Mouse (Mus musculus): Measurements from ENCODE around the gene Zfp715. TPM values are rescaled to one million over a fixed set of nuclear protein-coding genes. Genes with fewer than 3 reads are reported as not detected.
"Not testable (repeated sequence)": the region's sequence is repeated elsewhere in the genome, so short reads cannot be mapped to it uniquely, and the experiment has no call there.

Zfp715 gene
- total RNA-seq, 2 experiments from 2014 or later: 19.6 to 23.5 TPM

- no peak for ATAC-seq (ENCODE audit: poor library complexity, severe bottlenecking)
These were observed 4.0 kb downstream of the Zfp715 start for GRCm38 (mm10) chr7:43309069-43309468.

GRCm38 (mm10) chr7:43305235-43305634 is 7.9 kb downstream of the Zfp715 start:
- ATAC-seq (ENCODE audit: poor library complexity, severe bottlenecking): no peak

DNA sequence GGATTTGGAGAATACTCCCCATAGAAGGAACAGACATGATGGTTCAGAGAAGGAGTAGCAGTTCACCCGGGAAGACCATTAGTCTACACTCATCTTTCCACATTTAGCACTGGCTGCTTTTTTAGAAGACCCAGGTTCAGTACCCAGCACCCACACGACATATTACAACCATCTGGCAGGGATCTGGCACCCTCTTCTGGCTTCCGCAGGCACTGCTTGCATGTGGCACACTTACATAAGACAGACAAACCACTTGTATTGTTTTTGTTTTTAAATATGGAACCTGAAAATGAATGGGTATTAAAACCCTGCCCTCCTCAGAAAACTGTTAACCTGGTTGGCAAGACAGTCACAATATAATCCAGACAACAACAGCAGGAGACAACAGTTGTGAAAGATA is 21.6 kb downstream of the Zfp715 start:
- ATAC-seq (ENCODE audit: poor library complexity, severe bottlenecking): no peak

DNA sequence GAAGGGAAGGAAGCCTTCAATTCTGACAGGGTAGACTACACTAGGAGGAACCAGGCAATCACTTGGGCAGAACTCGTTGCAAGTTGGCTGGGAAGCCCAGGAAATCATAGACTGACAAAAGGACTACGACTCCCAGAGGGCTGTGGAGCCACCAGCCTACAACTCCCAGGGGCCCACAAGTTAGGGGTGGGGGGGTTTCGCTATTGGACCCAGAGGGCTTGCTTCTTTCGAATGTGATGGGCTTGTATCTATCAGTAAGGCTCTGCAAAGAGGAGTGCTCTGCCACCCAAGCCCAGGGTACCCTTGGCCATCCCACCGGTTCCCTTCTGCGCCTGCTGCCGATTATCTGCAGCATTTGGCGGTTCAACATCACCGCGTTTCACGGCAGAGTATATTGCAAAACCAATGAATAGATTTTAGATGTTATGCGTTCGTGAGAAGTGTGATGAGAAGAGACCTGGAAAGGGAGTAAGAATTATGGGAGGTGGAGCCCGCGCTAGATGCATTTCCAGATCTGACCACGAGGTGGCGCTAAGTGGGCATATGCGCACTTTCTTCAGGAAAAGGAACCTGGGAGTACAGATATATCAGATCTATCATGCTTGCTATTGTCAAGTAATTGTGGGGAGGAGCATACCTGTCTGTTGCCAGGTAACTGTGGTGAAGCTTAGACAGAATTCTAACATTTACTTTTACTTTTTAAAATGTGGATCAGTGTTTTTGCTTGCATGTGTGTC is 30.1 kb downstream of the Zfp715 start:
- peak; percentile 95 for ATAC-seq (ENCODE audit: poor library complexity, severe bottlenecking)

GRCm38 (mm10) chr7:43282459-43282858 is 30.6 kb downstream of the Zfp715 start:
- no peak for ATAC-seq (ENCODE audit: poor library complexity, severe bottlenecking)

DNA sequence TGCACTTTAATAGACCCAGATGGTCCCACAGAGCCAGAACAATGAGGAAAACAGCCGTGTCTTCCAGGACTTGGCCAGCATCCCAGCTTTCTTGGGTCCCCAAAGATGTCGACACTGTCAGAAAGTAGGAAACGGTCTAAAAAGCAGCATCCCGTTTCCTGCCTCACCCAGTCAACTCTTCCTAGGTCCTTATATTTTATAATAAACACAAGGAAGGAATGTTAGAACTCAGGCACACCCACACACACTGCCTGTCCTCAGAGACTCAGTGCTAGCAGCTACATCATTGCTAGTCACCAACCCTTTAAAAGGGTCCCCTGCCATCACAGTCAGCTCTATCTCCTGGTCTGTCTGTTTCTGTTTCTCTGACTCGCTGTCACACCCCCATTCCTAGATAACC is 35.7 kb downstream of the Zfp715 start:
- ATAC-seq (ENCODE audit: poor library complexity, severe bottlenecking): no peak

DNA sequence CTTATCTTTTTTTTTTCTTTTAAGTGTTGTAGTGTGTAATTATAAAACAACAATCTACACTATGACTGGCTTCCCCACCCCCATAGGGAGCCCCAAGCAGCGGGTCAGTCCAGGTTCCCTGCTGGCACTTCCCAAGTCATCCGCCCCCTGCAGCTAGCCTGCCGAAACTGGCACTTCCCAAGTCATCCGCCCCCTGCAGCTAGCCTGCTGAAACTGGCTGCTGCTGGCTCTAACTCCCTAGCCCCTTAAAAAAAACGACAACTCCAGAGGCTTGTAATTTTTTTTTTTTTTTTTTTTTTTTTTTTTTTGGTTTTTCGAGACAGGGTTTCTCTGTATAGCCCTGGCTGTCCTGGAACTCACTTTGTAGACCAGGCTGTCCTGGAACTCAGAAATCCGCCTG is 36.9 kb downstream of the Zfp715 start:
- not testable (repeated sequence) for ATAC-seq (ENCODE audit: poor library complexity, severe bottlenecking)

DNA sequence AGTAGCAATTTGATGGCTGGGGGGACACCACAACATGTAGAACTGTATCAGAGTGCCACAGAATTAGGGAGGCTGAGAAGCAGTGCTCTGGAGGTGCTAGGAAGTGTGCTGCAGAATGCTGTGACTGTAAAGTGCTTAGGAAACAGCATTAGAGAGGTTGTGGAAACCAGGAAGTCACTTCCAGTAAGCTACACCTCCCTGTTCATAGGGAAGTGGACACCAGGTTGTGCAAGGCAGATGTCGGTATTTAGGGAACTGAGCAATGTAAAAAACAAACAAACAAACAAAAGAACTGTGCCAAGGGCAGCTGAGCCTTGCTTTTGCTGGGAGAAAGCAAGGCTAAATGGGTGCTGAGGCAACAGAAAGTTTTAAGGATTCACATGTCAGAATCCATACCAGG is 39.6 kb downstream of the Zfp715 start:
- peak; percentile 98 for ATAC-seq (ENCODE audit: poor library complexity, severe bottlenecking)

- ATAC-seq (ENCODE audit: poor library complexity, severe bottlenecking): not testable (repeated sequence)
These were observed 45.7 kb downstream of the Zfp715 start for GRCm38 (mm10) chr7:43267359-43267758.

GRCm38 (mm10) chr7:43253540-43253939 is 59.6 kb downstream of the Zfp715 start:
- no peak for ATAC-seq (ENCODE audit: poor library complexity, severe bottlenecking)

- ATAC-seq (ENCODE audit: poor library complexity, severe bottlenecking): peak; percentile 79
These were observed 62.4 kb downstream of the Zfp715 start for GRCm38 (mm10) chr7:43250718-43251117.

Other genes with a start within 250 kb of the Zfp715 start
- not detected in 2 replicates for gene Zfp936, start 199.1 kb downstream of the Zfp715 start, total RNA-seq (2015)
- not detected in 2 replicates for gene Zfp936, start 199.1 kb downstream of the Zfp715 start, total RNA-seq (2017)
- 9.6 and 9.9 TPM in 2 replicates for gene Siglecf, start 38.0 kb upstream of the Zfp715 start, total RNA-seq (2015)
- 6.5 and 8.7 TPM in 2 replicates for gene Siglecf, start 38.0 kb upstream of the Zfp715 start, total RNA-seq (2017)
- gene Siglecg, start 94.9 kb upstream of the Zfp715 start, total RNA-seq (2015): 13.9 and 14.7 TPM in 2 replicates
- gene Siglecg, start 94.9 kb upstream of the Zfp715 start, total RNA-seq (2017): 11.1 and 12.3 TPM in 2 replicates
- not detected in 2 replicates for gene Lim2, start 114.4 kb upstream of the Zfp715 start, total RNA-seq (2015)
- not detected in 2 replicates for gene Lim2, start 114.4 kb upstream of the Zfp715 start, total RNA-seq (2017)
- gene Nkg7, start 123.8 kb upstream of the Zfp715 start, total RNA-seq (2015): 41.6 and 53.1 TPM in 2 replicates
- gene Nkg7, start 123.8 kb upstream of the Zfp715 start, total RNA-seq (2017): 13.1 and 23.4 TPM in 2 replicates
- gene Cldnd2, start 127.5 kb upstream of the Zfp715 start, total RNA-seq (2015): not detected in 2 replicates
- not detected in 2 replicates for gene Cldnd2, start 127.5 kb upstream of the Zfp715 start, total RNA-seq (2017)
- 128 and 130 TPM in 2 replicates for gene Etfb, start 130.8 kb upstream of the Zfp715 start, total RNA-seq (2015)
- 201 and 203 TPM in 2 replicates for gene Etfb, start 130.8 kb upstream of the Zfp715 start, total RNA-seq (2017)
- gene Gm45233, start 130.8 kb upstream of the Zfp715 start, total RNA-seq (2015): not detected in 2 replicates
- 1.8 and 3.1 TPM in 2 replicates for gene Gm45233, start 130.8 kb upstream of the Zfp715 start, total RNA-seq (2017)
- gene Vsig10l, start 149.9 kb upstream of the Zfp715 start, total RNA-seq (2015): 2.9 and 3.1 TPM in 2 replicates
- 2.7 and 4.5 TPM in 2 replicates for gene Vsig10l, start 149.9 kb upstream of the Zfp715 start, total RNA-seq (2017)
- not detected in 2 replicates for gene Iglon5, start 176.8 kb upstream of the Zfp715 start, total RNA-seq (2015)
- not detected in 2 replicates for gene Iglon5, start 176.8 kb upstream of the Zfp715 start, total RNA-seq (2017)
- gene 4931406B18Rik, start 192.6 kb upstream of the Zfp715 start, total RNA-seq (2015): not detected in 2 replicates
- not detected in 2 replicates for gene 4931406B18Rik, start 192.6 kb upstream of the Zfp715 start, total RNA-seq (2017)
- gene Cd33, start 231.1 kb upstream of the Zfp715 start, total RNA-seq (2015): 80.0 and 80.1 TPM in 2 replicates
- 36.3 and 48.1 TPM in 2 replicates for gene Cd33, start 231.1 kb upstream of the Zfp715 start, total RNA-seq (2017)
- gene Zfp658, start 249.0 kb upstream of the Zfp715 start, total RNA-seq (2015): 6.3 and 8.1 TPM in 2 replicates
- gene Zfp658, start 249.0 kb upstream of the Zfp715 start, total RNA-seq (2017): 6.9 and 7.4 TPM in 2 replicates

Data from megakaryocyte, adult 5-6 weeks (primary cell).